Mouse (Mus musculus): ENCODE measurements at regions not wholly inside any gene's neighbourhood (a gene's known extent, or its start where the extent isn't known, plus 50 kb on each side); places are given as distances from the start of the nearest gene placed in this dataset.

GRCm38 (mm10) chr15:25536451-25537334 lies 85.6 kb upstream of the Myo10 start:
- no peak for DNase-seq (ENCODE audit: low spot score)

GRCm38 (mm10) chr15:25539344-25540176 lies 82.8 kb upstream of the Myo10 start:
- no peak for DNase-seq (ENCODE audit: low spot score)

GRCm38 (mm10) chr15:25542382-25542781 lies 79.9 kb upstream of the Myo10 start:
- no peak for DNase-seq (ENCODE audit: low spot score)

- no peak for DNase-seq (ENCODE audit: low spot score)
Observed at GRCm38 (mm10) chr15:25546185-25546584, 76.1 kb upstream of the Myo10 start.

GRCm38 (mm10) chr15:25550269-25551054 lies 71.9 kb upstream of the Myo10 start:
- DNase-seq (ENCODE audit: low spot score) = no peak

- no peak for DNase-seq (ENCODE audit: low spot score)
Observed at GRCm38 (mm10) chr15:25554945-25555344, 67.4 kb upstream of the Myo10 start.

GRCm38 (mm10) chr15:25555852-25556251 lies 66.5 kb upstream of the Myo10 start:
- no peak for DNase-seq (ENCODE audit: low spot score)

- DNase-seq (ENCODE audit: low spot score) = no peak
Observed at GRCm38 (mm10) chr15:25557566-25557965, 64.8 kb upstream of the Myo10 start.

GRCm38 (mm10) chr15:25558240-25558639 lies 64.1 kb upstream of the Myo10 start:
- DNase-seq (ENCODE audit: low spot score) = no peak

- DNase-seq (ENCODE audit: low spot score) = no peak
Observed at GRCm38 (mm10) chr15:25563641-25564040, 58.7 kb upstream of the Myo10 start.

- no peak for DNase-seq (ENCODE audit: low spot score)
Observed at GRCm38 (mm10) chr15:25572495-25572894, 49.8 kb upstream of the Myo10 start.

Measured in left cerebral cortex, adult 11 months (tissue).